Mouse (Mus musculus): ENCODE measurements around the gene Aak1. TPM values are rescaled to one million over a fixed set of nuclear protein-coding genes. Genes with fewer than 3 reads are reported as not detected.

Aak1 gene
- 9.6 to 28.7 TPM (median 14.5 TPM) in 3 replicates for total RNA-seq (2017)

GRCm38 (mm10) chr6:86848915-86849644, at the start of gene Aak1:
Gene Aak1 (plus strand): TSS chr6:86849517.
- peak; percentile 72 for ATAC-seq (replicated peaks; ENCODE audit: insufficient number of reproducible peaks, low FRiP score, low TSS enrichment, poor library complexity, severe bottlenecking)

- no peak for ATAC-seq (replicated peaks; ENCODE audit: insufficient number of reproducible peaks, low FRiP score, low TSS enrichment, poor library complexity, severe bottlenecking)
Measured at GRCm38 (mm10) chr6:86800467-86800866, 48.9 kb upstream of the Aak1 start.

- ATAC-seq (replicated peaks; ENCODE audit: insufficient number of reproducible peaks, low FRiP score, low TSS enrichment, poor library complexity, severe bottlenecking), result no peak
Measured at GRCm38 (mm10) chr6:86801431-86801830, 47.9 kb upstream of the Aak1 start.

- ATAC-seq (replicated peaks; ENCODE audit: insufficient number of reproducible peaks, low FRiP score, low TSS enrichment, poor library complexity, severe bottlenecking), result no peak
Measured at GRCm38 (mm10) chr6:86804646-86805045, 44.7 kb upstream of the Aak1 start.

- ATAC-seq (replicated peaks; ENCODE audit: insufficient number of reproducible peaks, low FRiP score, low TSS enrichment, poor library complexity, severe bottlenecking), result peak; percentile 84
Measured at GRCm38 (mm10) chr6:86806455-86807086, 42.7 kb upstream of the Aak1 start.

GRCm38 (mm10) chr6:86812919-86813318, 36.4 kb upstream of the Aak1 start:
- ATAC-seq (replicated peaks; ENCODE audit: insufficient number of reproducible peaks, low FRiP score, low TSS enrichment, poor library complexity, severe bottlenecking), result no peak

GRCm38 (mm10) chr6:86813341-86813740, 36.0 kb upstream of the Aak1 start:
- ATAC-seq (replicated peaks; ENCODE audit: insufficient number of reproducible peaks, low FRiP score, low TSS enrichment, poor library complexity, severe bottlenecking), result no peak

GRCm38 (mm10) chr6:86814926-86815325, 34.4 kb upstream of the Aak1 start:
- no peak for ATAC-seq (replicated peaks; ENCODE audit: insufficient number of reproducible peaks, low FRiP score, low TSS enrichment, poor library complexity, severe bottlenecking)

- no peak for ATAC-seq (replicated peaks; ENCODE audit: insufficient number of reproducible peaks, low FRiP score, low TSS enrichment, poor library complexity, severe bottlenecking)
Measured at GRCm38 (mm10) chr6:86815436-86815835, 33.9 kb upstream of the Aak1 start.

- no peak for ATAC-seq (replicated peaks; ENCODE audit: insufficient number of reproducible peaks, low FRiP score, low TSS enrichment, poor library complexity, severe bottlenecking)
Measured at GRCm38 (mm10) chr6:86816586-86816985, 32.7 kb upstream of the Aak1 start.

GRCm38 (mm10) chr6:86818914-86819313, 30.4 kb upstream of the Aak1 start:
- ATAC-seq (replicated peaks; ENCODE audit: insufficient number of reproducible peaks, low FRiP score, low TSS enrichment, poor library complexity, severe bottlenecking), result no peak

GRCm38 (mm10) chr6:86819926-86820325, 29.4 kb upstream of the Aak1 start:
- no peak for ATAC-seq (replicated peaks; ENCODE audit: insufficient number of reproducible peaks, low FRiP score, low TSS enrichment, poor library complexity, severe bottlenecking)

GRCm38 (mm10) chr6:86820690-86821089, 28.6 kb upstream of the Aak1 start:
- ATAC-seq (replicated peaks; ENCODE audit: insufficient number of reproducible peaks, low FRiP score, low TSS enrichment, poor library complexity, severe bottlenecking), result peak; percentile 30; the same call in 1 of the 2 replicates

- ATAC-seq (replicated peaks; ENCODE audit: insufficient number of reproducible peaks, low FRiP score, low TSS enrichment, poor library complexity, severe bottlenecking), result peak; percentile 19; the same call in 1 of the 2 replicates
Measured at GRCm38 (mm10) chr6:86822285-86823050, 26.8 kb upstream of the Aak1 start.

GRCm38 (mm10) chr6:86823051-86823431, 26.3 kb upstream of the Aak1 start:
- no peak for ATAC-seq (replicated peaks; ENCODE audit: insufficient number of reproducible peaks, low FRiP score, low TSS enrichment, poor library complexity, severe bottlenecking)

- no peak for ATAC-seq (replicated peaks; ENCODE audit: insufficient number of reproducible peaks, low FRiP score, low TSS enrichment, poor library complexity, severe bottlenecking)
Measured at GRCm38 (mm10) chr6:86823824-86824223, 25.5 kb upstream of the Aak1 start.

- ATAC-seq (replicated peaks; ENCODE audit: insufficient number of reproducible peaks, low FRiP score, low TSS enrichment, poor library complexity, severe bottlenecking), result no peak
Measured at GRCm38 (mm10) chr6:86824401-86824800, 24.9 kb upstream of the Aak1 start.

- ATAC-seq (replicated peaks; ENCODE audit: insufficient number of reproducible peaks, low FRiP score, low TSS enrichment, poor library complexity, severe bottlenecking), result no peak
Measured at GRCm38 (mm10) chr6:86827432-86827831, 21.9 kb upstream of the Aak1 start.

GRCm38 (mm10) chr6:86829768-86830167, 19.5 kb upstream of the Aak1 start:
- no peak for ATAC-seq (replicated peaks; ENCODE audit: insufficient number of reproducible peaks, low FRiP score, low TSS enrichment, poor library complexity, severe bottlenecking)

All from monocyte, adult 5-6 weeks (primary cell).